Mouse (Mus musculus): Measurements from ENCODE around the gene Tgfb2. TPM values are rescaled to one million over a fixed set of nuclear protein-coding genes. Genes with fewer than 3 reads are reported as not detected.

Tgfb2 gene
- polyA plus RNA-seq, 1 experiment from 2014 or later: 24.5 TPM

DNA sequence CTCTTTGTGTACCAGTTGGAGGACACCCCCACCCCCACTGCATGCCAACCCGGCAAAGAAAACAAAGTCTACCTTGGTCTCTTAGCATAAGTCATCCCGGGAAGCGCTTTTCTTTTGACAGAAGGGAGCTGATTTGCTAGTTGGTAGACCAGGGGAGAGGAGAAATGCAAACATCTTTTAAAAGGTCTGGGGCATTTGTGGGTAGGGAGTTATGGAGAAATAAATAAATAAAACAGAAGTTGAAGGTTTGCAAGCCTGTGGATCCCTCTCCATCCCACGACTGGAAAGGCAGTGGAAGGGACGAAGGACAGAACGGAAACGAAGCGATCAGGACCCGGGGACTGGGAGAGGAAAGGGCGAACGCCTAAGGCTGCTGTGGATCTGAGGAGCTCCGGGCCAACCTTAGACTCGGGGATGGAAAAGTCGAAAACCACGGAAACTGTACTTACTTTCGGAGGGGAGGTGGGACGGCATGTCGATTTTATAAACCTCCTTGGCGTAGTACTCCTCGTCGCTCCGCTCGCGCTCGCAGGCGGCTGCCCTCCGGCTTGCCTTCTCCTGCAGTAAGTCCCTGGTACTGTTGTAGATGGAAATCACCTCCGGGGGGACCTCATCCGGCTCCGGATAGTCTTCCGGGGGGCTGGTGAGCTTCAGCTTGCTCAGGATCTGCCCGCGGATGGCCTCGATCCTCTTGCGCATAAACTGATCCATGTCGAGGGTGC is 1.6 kb downstream of the Tgfb2 start:
- peak overlapping the region; percentile 90 for H3K4me2 ChIP-seq (ENCODE audit: low read depth, low read length)
- H3K36me3 ChIP-seq (ENCODE audit: control insufficient read depth, insufficient read depth, low read length): no peaks in the 10 kb centered on the region
- WGBS: under 1% methylated on average over 36 of the region's 36 CpGs
- H3K4me3 ChIP-seq (replicated peaks; ENCODE audit: low read length): peak overlapping the region; percentile 59
- H3K27ac ChIP-seq (ENCODE audit: low read length): peak overlapping the region; percentile 79
- ATAC-seq (ENCODE audit: insufficient read depth, low FRiP score): no peak
- peak overlapping the region; percentile 82 for H3K9ac ChIP-seq (ENCODE audit: low read length)
- no peaks in the 10 kb centered on the region for H3K27me3 ChIP-seq (ENCODE audit: control insufficient read depth, insufficient read depth, low read length)
- peaks cover 13% of the 10 kb centered on the region for H3K4me1 ChIP-seq (ENCODE audit: control insufficient read depth, insufficient read depth, low read length)
- H3K9me3 ChIP-seq (replicated peaks; ENCODE audit: control insufficient read depth, low read length): no peaks in the 10 kb centered on the region

DNA sequence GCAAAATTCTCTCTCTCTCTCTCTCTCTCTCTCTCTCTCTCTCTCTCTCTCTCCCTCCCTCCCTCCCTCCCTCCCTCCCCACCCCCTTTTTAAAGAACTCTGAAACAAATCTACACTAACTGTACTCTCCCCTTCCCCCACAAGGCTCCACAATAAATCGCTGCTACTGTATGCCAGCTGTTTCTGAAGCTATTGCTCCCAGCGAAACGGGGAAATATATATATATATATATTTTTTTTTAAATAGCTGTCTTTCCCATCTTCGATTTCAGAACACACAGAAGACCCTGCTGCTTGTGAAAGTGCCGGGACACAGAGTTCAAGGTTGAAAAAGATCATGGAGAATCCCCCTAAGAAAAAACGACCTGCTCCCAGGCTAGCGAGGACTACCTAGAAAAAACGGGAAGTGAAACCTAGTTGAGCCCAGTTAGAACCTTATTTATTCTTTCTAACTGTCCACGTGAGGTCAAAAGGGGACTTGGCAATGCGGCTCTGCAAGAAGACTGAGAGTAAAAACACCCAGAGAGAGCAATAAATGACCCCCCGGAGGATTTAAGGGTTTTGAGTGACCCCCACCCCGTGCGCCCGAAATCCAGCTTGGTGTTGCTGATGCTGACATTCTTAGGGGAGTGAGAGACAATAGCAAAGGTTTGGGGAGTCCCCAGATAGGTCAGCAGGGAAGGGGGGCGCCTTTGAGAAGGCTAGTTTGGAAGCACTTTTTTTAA is 2.4 kb downstream of the Tgfb2 start:
- Histone ChIP-seq H3K4me2 (ENCODE audit: low read depth, low read length) (peak overlapping the region; percentile 90), H3K27ac (ENCODE audit: low read length) (peak overlapping the region; percentile 79; the same call in 1 of the 2 replicates), H3K4me3 (replicated peaks; ENCODE audit: low read length) (peak overlapping the region; percentile 59), H3K27me3 (ENCODE audit: control insufficient read depth, insufficient read depth, low read length) (no peaks in the 10 kb centered on the region), H3K36me3 (ENCODE audit: control insufficient read depth, insufficient read depth, low read length) (no peaks in the 10 kb centered on the region), H3K9ac (ENCODE audit: low read length) (peak overlapping the region; percentile 82), H3K9me3 (replicated peaks; ENCODE audit: control insufficient read depth, low read length) (no peaks in the 10 kb centered on the region), H3K4me1 (ENCODE audit: control insufficient read depth, insufficient read depth, low read length) (peaks cover 13% of the 10 kb centered on the region)
- ATAC-seq (ENCODE audit: insufficient read depth, low FRiP score): no peak
- under 1% methylated on average over 15 of the region's 15 CpGs for WGBS

DNA sequence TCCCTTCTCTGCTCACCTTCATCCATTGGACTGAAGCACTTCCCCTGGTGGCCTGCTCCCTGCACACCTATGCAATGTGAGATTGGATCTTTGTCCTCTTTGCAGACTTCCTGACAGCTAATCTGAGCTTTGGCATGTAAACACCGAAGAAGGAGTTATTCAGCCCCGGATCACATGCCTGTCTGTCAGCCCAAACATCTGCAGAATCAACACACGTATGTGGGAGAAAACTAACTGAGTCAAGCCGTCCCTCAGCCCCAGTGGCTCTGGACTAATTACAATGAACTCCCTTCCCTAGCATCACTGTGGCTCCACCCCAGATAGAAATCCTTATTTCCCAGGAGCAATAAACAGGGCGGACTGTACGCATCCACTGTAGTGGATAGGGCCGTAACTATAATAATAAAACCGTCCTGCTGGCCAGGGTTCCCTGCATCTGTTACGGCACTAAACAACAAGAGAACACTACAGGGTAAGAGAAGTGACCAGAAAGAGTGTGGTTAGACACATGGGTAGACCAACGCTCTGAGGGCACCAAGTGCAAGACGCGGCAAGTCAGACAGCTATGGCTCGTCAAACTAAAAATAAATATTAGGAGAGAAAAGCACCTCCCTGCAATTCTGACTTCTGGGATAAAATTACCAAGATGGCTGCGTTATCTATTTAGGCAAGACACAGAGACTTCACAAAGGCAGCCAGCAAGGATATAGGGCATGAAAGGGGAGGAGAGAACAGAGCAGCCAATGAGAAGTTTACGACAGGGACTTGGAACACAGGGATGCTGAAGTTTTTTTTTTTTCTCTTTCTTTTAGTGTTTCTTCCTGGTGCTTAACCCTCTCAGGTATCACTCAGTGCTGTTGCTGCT is 3.2 kb downstream of the Tgfb2 start:
- peak overlapping the region; percentile 27 for H3K9ac ChIP-seq (ENCODE audit: low read length)
- ATAC-seq (ENCODE audit: insufficient read depth, low FRiP score): no peak
- no peaks in the 10 kb centered on the region for H3K36me3 ChIP-seq (ENCODE audit: control insufficient read depth, insufficient read depth, low read length)
- H3K27me3 ChIP-seq (ENCODE audit: control insufficient read depth, insufficient read depth, low read length): no peaks in the 10 kb centered on the region
- 8% methylated on average over 15 of the region's 15 CpGs for WGBS
- H3K9me3 ChIP-seq (replicated peaks; ENCODE audit: control insufficient read depth, low read length): no peaks in the 10 kb centered on the region
- H3K4me2 ChIP-seq (ENCODE audit: low read depth, low read length): peak overlapping the region; percentile 90
- H3K27ac ChIP-seq (ENCODE audit: low read length): peak overlapping the region; percentile 50
- peak overlapping the region; percentile 59 for H3K4me3 ChIP-seq (replicated peaks; ENCODE audit: low read length)
- H3K4me1 ChIP-seq (ENCODE audit: control insufficient read depth, insufficient read depth, low read length): peaks cover 13% of the 10 kb centered on the region

DNA sequence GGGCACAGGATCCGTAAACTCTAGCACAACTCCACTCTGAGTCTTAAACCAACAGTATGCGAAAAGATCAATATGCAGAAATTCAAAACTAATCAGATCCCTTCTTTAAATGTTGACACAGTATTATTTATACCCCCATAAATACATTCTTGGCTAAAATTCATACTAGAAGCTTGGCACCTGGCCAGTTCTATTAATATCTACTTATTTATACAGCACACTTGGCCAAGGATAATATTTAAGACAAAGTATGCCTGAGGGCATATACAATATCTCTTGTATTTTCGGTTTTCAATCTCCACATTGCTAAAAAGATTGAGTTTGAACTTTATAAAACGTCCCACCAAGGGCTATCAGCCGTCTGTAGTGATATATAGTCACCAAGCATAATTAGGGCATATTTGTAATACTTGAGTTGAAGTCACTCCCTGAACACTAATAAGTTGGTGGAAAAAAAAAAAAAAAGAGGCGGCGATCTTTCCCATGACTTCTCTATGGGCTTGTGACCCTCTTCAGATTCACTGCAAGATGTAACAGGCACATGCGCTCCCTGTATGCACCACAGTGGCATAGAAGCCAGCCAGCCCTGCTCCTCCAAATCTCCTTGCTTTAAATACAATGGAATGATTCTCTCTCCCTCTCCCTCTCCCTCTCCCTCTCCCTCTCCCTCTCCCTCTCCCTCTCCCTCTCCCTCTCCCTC is 4.4 kb downstream of the Tgfb2 start:
- no peaks in the 10 kb centered on the region for H3K9me3 ChIP-seq (replicated peaks; ENCODE audit: control insufficient read depth, low read length)
- no peak for ATAC-seq (ENCODE audit: insufficient read depth, low FRiP score)
- H3K4me3 ChIP-seq (replicated peaks; ENCODE audit: low read length): 0 out of 2 replicates have a peak overlapping the region, but pooled peaks have one; percentile 8
- H3K27ac ChIP-seq (ENCODE audit: low read length): no peak overlapping the region; the same call in 1 of the 2 replicates
- WGBS: 14% methylated on average over 8 of the region's 8 CpGs
- no peaks in the 10 kb centered on the region for H3K27me3 ChIP-seq (ENCODE audit: control insufficient read depth, insufficient read depth, low read length)
- peaks cover 16% of the 10 kb centered on the region for H3K4me1 ChIP-seq (ENCODE audit: control insufficient read depth, insufficient read depth, low read length)
- H3K36me3 ChIP-seq (ENCODE audit: control insufficient read depth, insufficient read depth, low read length): no peaks in the 10 kb centered on the region
- H3K4me2 ChIP-seq (ENCODE audit: low read depth, low read length): peak overlapping the region; percentile 27
- H3K9ac ChIP-seq (ENCODE audit: low read length): no peak overlapping the region

DNA sequence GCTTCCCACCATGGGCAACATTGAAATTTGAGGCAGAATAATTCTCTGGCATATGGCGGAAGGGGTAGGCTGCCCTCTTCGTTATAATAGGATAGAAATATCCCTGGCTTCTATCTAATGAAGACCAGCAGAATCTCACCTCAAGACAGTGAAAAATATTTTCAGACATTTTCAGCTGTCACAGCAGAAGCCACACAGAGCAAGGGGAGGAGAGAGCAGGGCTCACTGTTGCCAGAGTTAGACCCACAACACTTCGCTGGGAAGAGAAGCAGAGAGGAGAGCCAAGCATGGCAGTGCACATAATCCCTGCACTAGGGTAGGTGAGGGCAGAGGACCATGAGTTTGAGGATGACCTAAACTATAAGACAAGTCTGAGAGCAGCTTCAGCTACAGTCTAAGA is 5.3 kb downstream of the Tgfb2 start:
- H3K36me3 ChIP-seq (ENCODE audit: control insufficient read depth, insufficient read depth, low read length): no peaks in the 10 kb centered on the region
- H3K4me1 ChIP-seq (ENCODE audit: control insufficient read depth, insufficient read depth, low read length): peaks cover 25% of the 10 kb centered on the region
- no peaks in the 10 kb centered on the region for H3K27me3 ChIP-seq (ENCODE audit: control insufficient read depth, insufficient read depth, low read length)
- no peak overlapping the region for H3K9ac ChIP-seq (ENCODE audit: low read length)
- H3K4me2 ChIP-seq (ENCODE audit: low read depth, low read length): no peak overlapping the region
- no peak for ATAC-seq (ENCODE audit: insufficient read depth, low FRiP score)
- no peak overlapping the region for H3K27ac ChIP-seq (ENCODE audit: low read length)
- 81% methylated on average over 3 of the region's 3 CpGs for WGBS
- no peak overlapping the region for H3K4me3 ChIP-seq (replicated peaks; ENCODE audit: low read length)
- no peaks in the 10 kb centered on the region for H3K9me3 ChIP-seq (replicated peaks; ENCODE audit: control insufficient read depth, low read length)

DNA sequence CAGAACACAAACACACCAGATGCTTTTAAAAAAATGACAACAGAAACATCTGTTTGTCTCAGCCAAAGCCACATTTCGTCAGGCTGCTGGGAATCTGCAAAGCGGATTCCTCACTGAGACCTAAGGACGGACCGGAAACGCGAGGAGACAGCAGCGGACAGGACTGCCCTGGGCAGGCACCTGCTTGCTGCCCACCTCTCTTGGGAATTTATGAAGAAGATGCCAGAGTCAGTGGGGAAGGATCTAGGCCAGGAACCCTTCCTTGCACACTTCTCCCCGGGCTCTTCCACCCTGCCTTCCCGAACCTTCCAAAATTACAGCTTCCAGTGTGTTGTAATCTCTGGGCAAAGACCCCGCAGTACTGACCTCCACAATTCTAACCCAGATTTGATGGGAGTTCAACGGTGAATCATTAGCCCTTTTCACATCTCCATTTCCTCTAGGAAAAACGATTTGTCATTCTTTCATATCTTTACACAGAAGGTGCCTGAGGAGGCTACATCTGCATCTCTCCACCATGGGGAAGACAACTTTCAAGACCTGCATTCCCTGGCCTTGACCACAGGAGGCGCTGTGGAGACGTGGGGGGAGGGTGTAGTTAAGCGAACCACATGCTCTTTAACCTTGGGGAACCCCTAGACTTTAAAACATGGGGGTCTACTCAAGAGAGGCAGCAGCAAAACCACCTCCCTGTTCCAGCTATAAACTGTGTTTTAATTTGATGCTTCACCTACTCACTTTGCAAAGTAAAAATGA is 7.0 kb downstream of the Tgfb2 start:
- H3K4me2 ChIP-seq (ENCODE audit: low read depth, low read length): no peak overlapping the region
- H3K36me3 ChIP-seq (ENCODE audit: control insufficient read depth, insufficient read depth, low read length): no peaks in the 10 kb centered on the region
- no peak overlapping the region for H3K9ac ChIP-seq (ENCODE audit: low read length)
- H3K9me3 ChIP-seq (replicated peaks; ENCODE audit: control insufficient read depth, low read length): no peaks in the 10 kb centered on the region
- no peaks in the 10 kb centered on the region for H3K27me3 ChIP-seq (ENCODE audit: control insufficient read depth, insufficient read depth, low read length)
- no peak for ATAC-seq (ENCODE audit: insufficient read depth, low FRiP score)
- H3K27ac ChIP-seq (ENCODE audit: low read length): no peak overlapping the region
- H3K4me1 ChIP-seq (ENCODE audit: control insufficient read depth, insufficient read depth, low read length): peaks cover 30% of the 10 kb centered on the region
- no peak overlapping the region for H3K4me3 ChIP-seq (replicated peaks; ENCODE audit: low read length)
- WGBS: 75% methylated on average over 15 of the region's 15 CpGs

DNA sequence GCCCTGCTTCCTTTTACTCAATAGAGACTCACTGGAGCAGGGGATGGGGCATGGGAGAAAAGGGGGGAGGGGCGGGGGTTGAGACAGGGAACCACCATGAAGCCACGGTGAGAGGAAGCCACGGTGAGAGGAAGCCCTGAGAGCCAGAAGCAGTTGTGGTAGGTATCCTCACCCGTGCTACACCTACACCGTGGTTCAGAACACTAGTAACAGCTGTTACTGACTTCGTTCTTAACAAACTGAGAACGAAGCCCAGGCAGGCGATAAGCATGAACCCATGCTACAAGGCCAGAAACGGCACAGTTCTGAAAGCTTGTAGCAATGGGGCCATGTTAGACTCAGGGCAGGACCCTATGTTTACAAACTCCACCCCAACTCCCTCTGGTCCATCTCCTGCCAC is 9.6 kb downstream of the Tgfb2 start:
- WGBS: 80% methylated on average over 9 of the region's 9 CpGs
- ATAC-seq (ENCODE audit: insufficient read depth, low FRiP score): no peak
- no peaks in the 10 kb centered on the region for H3K9me3 ChIP-seq (replicated peaks; ENCODE audit: control insufficient read depth, low read length)
- H3K4me2 ChIP-seq (ENCODE audit: low read depth, low read length): no peak overlapping the region
- peaks cover 18% of the 10 kb centered on the region; the same call in 1 of the 2 replicates for H3K4me1 ChIP-seq (ENCODE audit: control insufficient read depth, insufficient read depth, low read length)
- no peak overlapping the region for H3K9ac ChIP-seq (ENCODE audit: low read length)
- peak overlapping the region; percentile 78 for H3K27ac ChIP-seq (ENCODE audit: low read length)
- H3K4me3 ChIP-seq (replicated peaks; ENCODE audit: low read length): no peak overlapping the region
- H3K27me3 ChIP-seq (ENCODE audit: control insufficient read depth, insufficient read depth, low read length): no peaks in the 10 kb centered on the region
- H3K36me3 ChIP-seq (ENCODE audit: control insufficient read depth, insufficient read depth, low read length): no peaks in the 10 kb centered on the region

DNA sequence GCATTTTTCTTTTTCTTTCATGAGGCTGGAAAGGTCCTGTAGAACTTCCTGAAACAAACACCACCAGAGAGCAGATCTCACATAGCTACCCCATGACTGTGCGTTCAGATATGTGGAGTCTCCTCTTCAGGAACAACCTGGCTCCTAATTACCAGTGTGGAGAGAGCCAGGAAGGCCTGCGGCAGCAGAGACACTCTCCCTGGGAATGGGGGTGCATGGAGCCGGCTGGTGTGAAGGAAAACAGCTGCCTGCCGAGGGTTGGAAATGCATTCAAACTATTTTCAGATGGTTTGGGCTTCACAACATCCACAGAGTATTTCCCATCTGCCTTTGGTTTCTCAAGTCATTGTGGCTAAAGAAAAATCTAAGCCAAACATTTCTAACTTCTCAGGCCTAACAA is 10.4 kb downstream of the Tgfb2 start:
- Histone ChIP-seq H3K9ac (ENCODE audit: low read length) (no peak overlapping the region), H3K36me3 (ENCODE audit: control insufficient read depth, insufficient read depth, low read length) (no peaks in the 10 kb centered on the region), H3K9me3 (replicated peaks; ENCODE audit: control insufficient read depth, low read length) (no peaks in the 10 kb centered on the region), H3K4me2 (ENCODE audit: low read depth, low read length) (no peak overlapping the region), H3K4me3 (replicated peaks; ENCODE audit: low read length) (no peak overlapping the region), H3K27ac (ENCODE audit: low read length) (peak overlapping the region; percentile 78), H3K27me3 (ENCODE audit: control insufficient read depth, insufficient read depth, low read length) (no peaks in the 10 kb centered on the region), H3K4me1 (ENCODE audit: control insufficient read depth, insufficient read depth, low read length) (peaks cover 18% of the 10 kb centered on the region; the same call in 1 of the 2 replicates)
- no peak for ATAC-seq (ENCODE audit: insufficient read depth, low FRiP score)
- 36% methylated on average over 4 of the region's 4 CpGs for WGBS
